Mouse (Mus musculus) heart, postnatal 4 days (tissue): ENCODE measurements around the gene Cgnl1. TPM values are rescaled to one million over a fixed set of nuclear protein-coding genes. Genes with fewer than 3 reads are reported as not detected.

Source experiments
- total RNA-seq, 2 experiments: library from RNA; stranded (reverse); gene quantifications; 2 replicates each; pipeline ENCODE4 v1.2.3; 2021

Gene Cgnl1
- total RNA-seq, 2 experiments from 2014 or later, result 55.8 to 56.7 TPM

Other genes with a start within 250 kb of the Cgnl1 start
- 100 to 1,000 TPM; 261 to 277 TPM for gene Myzap, start 179.2 kb downstream of the Cgnl1 start, total RNA-seq